Mouse (Mus musculus): Measurements from ENCODE around the gene Dlg2. TPM values are rescaled to one million over a fixed set of nuclear protein-coding genes. Genes with fewer than 3 reads are reported as not detected.
A peak's percentile ranks its signal among the peaks of the same experiment; 100 is the strongest.

Gene Dlg2
- polyA plus RNA-seq, 1 experiment from 2014 or later = 10.0 TPM

DNA sequence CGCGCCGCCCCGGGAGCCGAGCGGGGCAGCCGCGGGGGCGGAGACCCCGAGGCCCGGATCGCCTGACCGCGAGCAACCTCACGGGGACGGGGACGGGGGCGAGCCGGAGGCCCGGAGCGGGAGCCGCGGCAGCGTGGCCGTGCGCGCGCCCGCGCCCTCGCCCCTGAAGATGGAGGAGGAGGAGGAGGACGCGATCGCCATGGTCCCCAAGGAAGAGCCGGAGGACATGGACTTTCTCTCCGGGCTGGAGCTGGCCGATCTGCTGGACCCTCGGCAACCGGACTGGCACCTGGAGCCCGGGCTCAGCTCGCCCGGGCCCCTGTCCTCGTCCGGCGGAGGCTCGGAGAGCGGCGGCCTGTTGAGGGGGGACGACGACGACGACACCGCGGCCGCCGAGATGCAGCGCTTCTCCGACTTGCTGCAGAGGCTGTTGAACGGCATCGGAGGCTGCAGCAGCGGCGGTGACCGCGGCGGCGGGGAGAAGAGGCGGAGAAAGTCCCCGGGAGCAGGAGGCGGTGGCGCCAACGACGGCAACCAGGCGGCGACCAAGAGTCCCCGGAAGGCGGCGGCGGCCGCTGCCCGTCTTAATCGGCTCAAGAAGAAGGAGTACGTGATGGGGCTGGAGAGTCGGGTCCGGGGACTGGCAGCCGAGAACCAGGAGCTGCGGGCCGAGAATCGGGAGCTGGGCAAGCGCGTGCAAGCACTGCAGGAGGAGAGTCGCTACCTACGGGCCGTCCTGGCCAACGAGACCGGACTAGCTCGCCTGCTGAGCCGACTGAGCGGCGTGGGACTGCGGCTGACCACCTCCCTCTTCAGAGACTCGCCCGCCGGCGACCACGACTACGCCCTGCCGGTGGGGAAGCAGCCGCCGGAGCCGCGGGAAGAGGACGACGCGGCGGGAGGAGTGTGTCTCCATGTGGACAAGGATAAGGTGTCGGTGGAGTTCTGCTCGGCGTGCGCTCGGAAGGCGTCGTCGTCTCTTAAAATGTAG, 33.1 kb upstream of the Dlg2 start:
- peak overlapping the region; percentile 77 to 94 for H3K4me3 ChIP-seq (ENCODE audit: control insufficient read depth in 1 of 2, insufficient read depth in 1 of 2, low read depth in 1 of 2, low read length in 2 of 2)
- WGBS = under 1% methylated on average over 119 of the region's 123 CpGs
- no peaks in the 10 kb centered on the region for H3K27me3 ChIP-seq (ENCODE audit: control insufficient read depth, insufficient read depth, low read length)
- H3K4me1 ChIP-seq (ENCODE audit: control insufficient read depth in 2 of 2, insufficient read depth in 2 of 2, low read length in 2 of 2) = peaks cover 0 to 11% of the 10 kb centered on the region in 2 experiments; a peak in 2 of 4 replicates
- peak overlapping the region; percentile 96 to 99 for H3K27ac ChIP-seq (replicated peaks in 1 of 2; ENCODE audit: control insufficient read depth in 1 of 2, insufficient read depth in 1 of 2, low read depth in 2 of 2, low read length in 2 of 2)
- peak overlapping the region; percentile 67 for H3K4me2 ChIP-seq (ENCODE audit: low read length)
- ATAC-seq (ENCODE audit: insufficient number of reproducible peaks, insufficient read depth, low FRiP score, low read depth) = peak; percentile 75
- H3K36me3 ChIP-seq (ENCODE audit: control insufficient read depth, insufficient read depth, low read length) = peaks cover 15% of the 10 kb centered on the region
- H3K9ac ChIP-seq (ENCODE audit: low read length) = peak overlapping the region; percentile 99
- no peaks in the 10 kb centered on the region for H3K9me3 ChIP-seq (ENCODE audit: control insufficient read depth, low read length)

- peak overlapping the region in 1 of 2 experiments; percentile 99; a peak in 2 of 4 replicates for H3K27ac ChIP-seq (replicated peaks in 1 of 2; ENCODE audit: control insufficient read depth in 1 of 2, insufficient read depth in 1 of 2, low read depth in 2 of 2, low read length in 2 of 2)
- WGBS = 0% methylated on average over 6 of the region's 6 CpGs
These were observed 32.3 kb upstream of the Dlg2 start for GRCm38 (mm10) chr7:90444206-90444605.

GRCm38 (mm10) chr7:90456149-90456844, 20.2 kb upstream of the Dlg2 start:
- Histone ChIP-seq H3K4me3 (ENCODE audit: control insufficient read depth in 1 of 2, insufficient read depth in 1 of 2, low read depth in 1 of 2, low read length in 2 of 2) (peak overlapping the region; percentile 81 to 93), H3K27me3 (ENCODE audit: control insufficient read depth, insufficient read depth, low read length) (0 out of 2 replicates have a peak, but pooled peaks cover 4% of the 10 kb centered on the region), H3K9me3 (ENCODE audit: control insufficient read depth, low read length) (no peaks in the 10 kb centered on the region), H3K36me3 (ENCODE audit: control insufficient read depth, insufficient read depth, low read length) (peaks cover 38% of the 10 kb centered on the region), H3K4me2 (ENCODE audit: low read length) (peak overlapping the region; percentile 68), H3K9ac (ENCODE audit: low read length) (peak overlapping the region; percentile 89), H3K27ac (replicated peaks in 1 of 2; ENCODE audit: control insufficient read depth in 1 of 2, insufficient read depth in 1 of 2, low read depth in 2 of 2, low read length in 2 of 2) (peak overlapping the region; percentile 41 to 95; a peak in 3 of 4 replicates), H3K4me1 (ENCODE audit: control insufficient read depth in 2 of 2, insufficient read depth in 2 of 2, low read length in 2 of 2) (peaks cover 4 to 13% of the 10 kb centered on the region in 2 experiments)
- WGBS = 23% methylated on average over 7 of the region's 7 CpGs
- no peak for ATAC-seq (ENCODE audit: insufficient number of reproducible peaks, insufficient read depth, low FRiP score, low read depth)

More at GRCm38 (mm10) chr7:90444206-90444605, 32.3 kb upstream of the Dlg2 start:
- peaks cover 20% of the 10 kb centered on the region for H3K36me3 ChIP-seq (ENCODE audit: control insufficient read depth, insufficient read depth, low read length)
- peak overlapping the region; percentile 99 for H3K9ac ChIP-seq (ENCODE audit: low read length)
- peaks cover 0 to 11% of the 10 kb centered on the region in 2 experiments; a peak in 2 of 4 replicates for H3K4me1 ChIP-seq (ENCODE audit: control insufficient read depth in 2 of 2, insufficient read depth in 2 of 2, low read length in 2 of 2)
- no peak for ATAC-seq (ENCODE audit: insufficient number of reproducible peaks, insufficient read depth, low FRiP score, low read depth)
- H3K4me3 ChIP-seq (ENCODE audit: control insufficient read depth in 1 of 2, insufficient read depth in 1 of 2, low read depth in 1 of 2, low read length in 2 of 2) = peak overlapping the region; percentile 77 to 94
- H3K4me2 ChIP-seq (ENCODE audit: low read length) = peak overlapping the region; percentile 67
- no peaks in the 10 kb centered on the region for H3K9me3 ChIP-seq (ENCODE audit: control insufficient read depth, low read length)
- no peaks in the 10 kb centered on the region for H3K27me3 ChIP-seq (ENCODE audit: control insufficient read depth, insufficient read depth, low read length)

GRCm38 (mm10) chr7:90456845-90457468, 19.5 kb upstream of the Dlg2 start, which contains the start of gene Tmem126a:
Gene Tmem126a, minus strand, starts transcription at chr7:90457229.
- under 1% methylated on average over 41 of the region's 41 CpGs for WGBS

GRCm38 (mm10) chr7:90457517-90457916, 19.0 kb upstream of the Dlg2 start:
- H3K4me1 ChIP-seq (ENCODE audit: control insufficient read depth in 2 of 2, insufficient read depth in 2 of 2, low read length in 2 of 2) = peaks cover 4 to 13% of the 10 kb centered on the region in 2 experiments
- H3K9me3 ChIP-seq (ENCODE audit: control insufficient read depth, low read length) = no peaks in the 10 kb centered on the region
- ATAC-seq (ENCODE audit: insufficient number of reproducible peaks, insufficient read depth, low FRiP score, low read depth) = peak; percentile 36; the same call in 1 of the 2 replicates
- peak overlapping the region; percentile 68 for H3K4me2 ChIP-seq (ENCODE audit: low read length)
- peak overlapping the region; percentile 81 to 93 for H3K4me3 ChIP-seq (ENCODE audit: control insufficient read depth in 1 of 2, insufficient read depth in 1 of 2, low read depth in 1 of 2, low read length in 2 of 2)
- 8% methylated on average over 10 of the region's 10 CpGs for WGBS
- peak overlapping the region; percentile 89 for H3K9ac ChIP-seq (ENCODE audit: low read length)
- H3K27me3 ChIP-seq (ENCODE audit: control insufficient read depth, insufficient read depth, low read length) = 0 out of 2 replicates have a peak, but pooled peaks cover 4% of the 10 kb centered on the region
- peak overlapping the region; percentile 90 to 95 for H3K27ac ChIP-seq (replicated peaks in 1 of 2; ENCODE audit: control insufficient read depth in 1 of 2, insufficient read depth in 1 of 2, low read depth in 2 of 2, low read length in 2 of 2)
- peaks cover 27% of the 10 kb centered on the region for H3K36me3 ChIP-seq (ENCODE audit: control insufficient read depth, insufficient read depth, low read length)

More at GRCm38 (mm10) chr7:90456845-90457468, 19.5 kb upstream of the Dlg2 start, which contains the start of gene Tmem126a:
- H3K4me1 ChIP-seq (ENCODE audit: control insufficient read depth in 2 of 2, insufficient read depth in 2 of 2, low read length in 2 of 2) = peaks cover 4 to 13% of the 10 kb centered on the region in 2 experiments
- no peaks in the 10 kb centered on the region for H3K9me3 ChIP-seq (ENCODE audit: control insufficient read depth, low read length)
- peak within 1 kb of the TSS; percentile 89 for H3K9ac ChIP-seq (ENCODE audit: low read length)
- ATAC-seq (ENCODE audit: insufficient number of reproducible peaks, insufficient read depth, low FRiP score, low read depth) = peak; percentile 95
- peak within 1 kb of the TSS; percentile 68 for H3K4me2 ChIP-seq (ENCODE audit: low read length)
- H3K36me3 ChIP-seq (ENCODE audit: control insufficient read depth, insufficient read depth, low read length) = peaks cover 32% of the 10 kb centered on the region
- peak within 1 kb of the TSS; percentile 81 to 93 for H3K4me3 ChIP-seq (ENCODE audit: control insufficient read depth in 1 of 2, insufficient read depth in 1 of 2, low read depth in 1 of 2, low read length in 2 of 2)
- peak within 1 kb of the TSS; percentile 90 to 95 for H3K27ac ChIP-seq (replicated peaks in 1 of 2; ENCODE audit: control insufficient read depth in 1 of 2, insufficient read depth in 1 of 2, low read depth in 2 of 2, low read length in 2 of 2)
- H3K27me3 ChIP-seq (ENCODE audit: control insufficient read depth, insufficient read depth, low read length) = 0 out of 2 replicates have a peak, but pooled peaks cover 4% of the 10 kb centered on the region

GRCm38 (mm10) chr7:90460330-90460729, 16.1 kb upstream of the Dlg2 start:
- H3K4me1 ChIP-seq (ENCODE audit: control insufficient read depth in 2 of 2, insufficient read depth in 2 of 2, low read length in 2 of 2) = peaks cover 4 to 13% of the 10 kb centered on the region in 2 experiments
- H3K4me2 ChIP-seq (ENCODE audit: low read length) = no peak overlapping the region
- H3K4me3 ChIP-seq (ENCODE audit: control insufficient read depth in 1 of 2, insufficient read depth in 1 of 2, low read depth in 1 of 2, low read length in 2 of 2) = no peak overlapping the region
- no peak overlapping the region for H3K9ac ChIP-seq (ENCODE audit: low read length)
- H3K27ac ChIP-seq (replicated peaks in 1 of 2; ENCODE audit: control insufficient read depth in 1 of 2, insufficient read depth in 1 of 2, low read depth in 2 of 2, low read length in 2 of 2) = no peak overlapping the region
- H3K36me3 ChIP-seq (ENCODE audit: control insufficient read depth, insufficient read depth, low read length) = no peaks in the 10 kb centered on the region
- H3K27me3 ChIP-seq (ENCODE audit: control insufficient read depth, insufficient read depth, low read length) = 0 out of 2 replicates have a peak, but pooled peaks cover 4% of the 10 kb centered on the region
- no peaks in the 10 kb centered on the region for H3K9me3 ChIP-seq (ENCODE audit: control insufficient read depth, low read length)
- no peak for ATAC-seq (ENCODE audit: insufficient number of reproducible peaks, insufficient read depth, low FRiP score, low read depth)
- WGBS = 24% methylated on average over 10 of the region's 10 CpGs
